Mouse (Mus musculus) left cerebral cortex, postnatal 36 days (tissue): ENCODE measurements around the gene Grap. TPM values are rescaled to one million over a fixed set of nuclear protein-coding genes. Genes with fewer than 3 reads are reported as not detected.
"Not testable (repeated sequence)": the region's sequence is repeated elsewhere in the genome, so short reads cannot be mapped to it uniquely, and the experiment has no call there.

ENCODE experiments used
- DNase-seq, 2 experiments: peaks; one replicate each; pipeline ENCODE4 v3.0.0; 2021 to 2022; ENCODE audit warnings: low spot score in 2 of 2, mixed read lengths in 1 of 2
- intact Hi-C: fragments of 180-260 bp; cut with DNase I; formaldehyde crosslinking; loops from one replicate; pipeline ENCODE4 v1.15.1; 2025
- total RNA-seq, 2 experiments: library from RNA; stranded (reverse); gene quantifications; 2 replicates each; pipeline ENCODE4 v1.2.3; 2021

The Grap gene
- 1 to 10 TPM; 5.2 to 5.5 TPM for total RNA-seq

GRCm38 (mm10) chr11:61652686-61653447, at the start of gene Grap:
TSS of gene Grap (plus strand) at chr11:61653265.
- no peak for DNase-seq
- intact Hi-C loops: no loop called here

- no peak for DNase-seq
These were observed 45.0 kb upstream of the Grap start for GRCm38 (mm10) chr11:61608072-61608471.

GRCm38 (mm10) chr11:61611197-61611596, 41.9 kb upstream of the Grap start:
- intact Hi-C loops: no loop called here
- DNase-seq: no peak

More at GRCm38 (mm10) chr11:61608072-61608471, 45.0 kb upstream of the Grap start:
- intact Hi-C loops: no loop called here

- DNase-seq: no peak
- intact Hi-C loops: no loop called here
These were observed 40.9 kb upstream of the Grap start for GRCm38 (mm10) chr11:61612116-61612635.

- intact Hi-C loops: no loop called here
These were observed 38.7 kb upstream of the Grap start for GRCm38 (mm10) chr11:61614401-61614800.

GRCm38 (mm10) chr11:61615686-61616522, 37.2 kb upstream of the Grap start:
- intact Hi-C loops: loop anchor here (2.0 to 5.0 kb wide), 2 partner anchors 37 to 99 kb away; partner anchors contain the start of gene Epn2
- no peak for DNase-seq

More at GRCm38 (mm10) chr11:61614401-61614800, 38.7 kb upstream of the Grap start:
- no peak for DNase-seq

- no peak for DNase-seq
- intact Hi-C loops: loop anchor here (2.0 to 5.0 kb wide), 2 partner anchors 38 to 99 kb away; partner anchors contain the start of gene Epn2
These were observed 36.4 kb upstream of the Grap start for GRCm38 (mm10) chr11:61616523-61617292.

- no peak for DNase-seq
- intact Hi-C loops: loop anchor here (2.0 to 5.0 kb wide), 2 partner anchors 39 to 100 kb away; partner anchors contain the start of gene Epn2
These were observed 35.6 kb upstream of the Grap start for GRCm38 (mm10) chr11:61617293-61617975.

- intact Hi-C loops: loop anchor here (5.0 kb wide), 1 partner anchor 101 kb away; no protein-coding TSS in a partner anchor
These were observed 34.9 kb upstream of the Grap start for GRCm38 (mm10) chr11:61618131-61618530.

GRCm38 (mm10) chr11:61618571-61618970, 34.5 kb upstream of the Grap start:
- intact Hi-C loops: loop anchor here (5.0 kb wide), 1 partner anchor 101 kb away; no protein-coding TSS in a partner anchor
- DNase-seq: no peak

More at GRCm38 (mm10) chr11:61618131-61618530, 34.9 kb upstream of the Grap start:
- no peak for DNase-seq

- DNase-seq: no peak
- intact Hi-C loops: loop anchor here (5.0 kb wide), 1 partner anchor 102 kb away; no protein-coding TSS in a partner anchor
These were observed 33.7 kb upstream of the Grap start for GRCm38 (mm10) chr11:61619356-61619755.

GRCm38 (mm10) chr11:61619791-61620241, 33.2 kb upstream of the Grap start:
- peak; percentile 73 to 75 for DNase-seq
- intact Hi-C loops: loop anchor here (1.0 to 5.0 kb wide), 3 partner anchors 95 to 206 kb away; no protein-coding TSS in a partner anchor

- intact Hi-C loops: loop anchor here (1.0 to 2.0 kb wide), 2 partner anchors 95 to 206 kb away; no protein-coding TSS in a partner anchor
- peak; percentile 82 to 85 for DNase-seq
These were observed 32.8 kb upstream of the Grap start for GRCm38 (mm10) chr11:61620254-61620670.

- DNase-seq: no peak
- intact Hi-C loops: loop anchor here (1.0 to 2.0 kb wide), 2 partner anchors 94 to 206 kb away; no protein-coding TSS in a partner anchor
These were observed 32.3 kb upstream of the Grap start for GRCm38 (mm10) chr11:61620762-61621161.

GRCm38 (mm10) chr11:61625136-61625535, 27.9 kb upstream of the Grap start:
- intact Hi-C loops: no loop called here
- DNase-seq: peak; percentile 28 to 55

GRCm38 (mm10) chr11:61626509-61626908, 26.6 kb upstream of the Grap start:
- intact Hi-C loops: no loop called here
- no peak for DNase-seq

GRCm38 (mm10) chr11:61629621-61630020, 23.4 kb upstream of the Grap start:
- no peak for DNase-seq
- intact Hi-C loops: loop anchor here (2.0 kb wide), 1 partner anchor 85 kb away; no protein-coding TSS in a partner anchor

GRCm38 (mm10) chr11:61636309-61636708, 16.8 kb upstream of the Grap start:
- intact Hi-C loops, DNase-seq: not testable (repeated sequence)
